Mouse (Mus musculus) brain, adult 10 weeks (tissue): ENCODE measurements around the gene Mycbpap. TPM values are rescaled to one million over a fixed set of nuclear protein-coding genes. Genes with fewer than 3 reads are reported as not detected.

Experiments
- polyA plus RNA-seq: library from polyadenylated mRNA; stranded (reverse); fragments of 350-450 nt; fragmentation: Illumina TruSeq; extraction: RNeasy Lipid Tissue Mini Kit (QIAGEN cat#74804); gene quantifications from one replicate; pipeline ENCODE4 v1.2.3, GENCODE M21; 2015; ENCODE audit warnings: low read depth, low replicate concordance

Gene Mycbpap
- 3.5 TPM for polyA plus RNA-seq

DNA sequence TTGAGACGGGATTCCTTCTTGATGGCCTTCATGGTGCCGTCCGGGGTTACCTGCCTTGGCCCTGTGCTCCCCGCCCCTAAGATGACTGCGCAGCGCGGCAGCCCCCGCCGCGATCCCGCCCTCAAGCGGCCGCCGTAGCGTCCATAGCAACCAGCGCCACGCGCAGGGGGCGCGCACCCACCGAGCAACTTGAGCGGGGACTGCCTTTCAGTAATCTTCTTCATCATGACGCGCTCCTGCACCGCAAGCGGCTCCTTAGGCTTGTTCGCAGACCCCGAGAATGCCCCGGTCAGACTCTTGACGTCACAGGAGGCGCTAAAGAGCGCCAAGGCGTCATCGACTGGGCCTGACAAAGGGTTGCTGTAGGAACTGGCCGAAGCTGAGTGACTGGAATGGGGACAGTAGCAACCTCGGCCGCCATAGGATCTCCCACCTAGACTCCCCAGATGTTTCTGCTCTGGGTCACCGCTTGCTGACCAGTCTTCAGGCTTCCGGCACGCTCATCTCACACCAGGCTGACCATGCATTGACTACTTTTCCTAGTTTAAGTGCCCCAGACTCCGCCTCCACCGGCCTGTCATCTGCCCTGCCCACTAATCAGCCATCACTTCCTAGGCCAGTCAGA is at the start of gene Mycbpap:
Gene Mycbpap, minus strand, starts transcription at position 524 of the 625 bp plus-strand sequence.

DNA sequence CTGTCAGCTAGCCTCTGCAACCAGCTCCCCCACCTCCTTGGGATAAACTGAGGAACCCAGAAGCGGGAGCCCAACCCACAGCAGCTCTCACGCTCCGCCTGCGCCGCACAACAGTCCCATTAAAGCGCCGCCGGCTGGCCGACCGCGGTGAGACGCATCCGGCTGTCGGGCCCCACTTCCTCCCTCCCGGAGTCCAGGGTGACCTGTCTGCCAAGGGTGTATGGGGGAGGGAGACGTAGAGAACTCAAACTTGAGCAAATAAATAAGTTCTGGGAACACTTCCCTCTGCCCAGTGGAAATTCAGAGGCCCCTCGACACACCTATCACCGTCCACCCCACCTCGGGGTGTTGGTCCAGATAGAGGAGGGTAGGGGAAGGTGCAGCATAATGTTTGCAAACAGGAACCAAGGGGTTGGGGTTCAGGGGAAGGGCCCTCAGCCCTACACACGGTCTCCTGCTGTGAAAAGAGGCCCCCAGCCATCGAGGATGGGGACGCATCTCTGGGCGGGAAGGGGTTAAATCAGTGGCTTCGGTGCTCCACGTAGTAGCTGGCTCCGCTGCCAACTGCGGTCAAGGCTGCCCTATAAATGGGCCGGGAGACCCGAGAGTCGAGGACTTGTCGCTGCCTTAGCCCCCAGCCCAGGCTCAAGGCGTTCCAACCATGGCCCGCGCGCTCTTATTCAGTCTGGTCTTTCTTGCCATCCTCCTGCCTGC is 43.1 kb upstream of the Mycbpap start, which contains the start of gene Chad:
Gene Chad, plus strand, starts transcription at position 611 of the 714 bp plus-strand sequence.

DNA sequence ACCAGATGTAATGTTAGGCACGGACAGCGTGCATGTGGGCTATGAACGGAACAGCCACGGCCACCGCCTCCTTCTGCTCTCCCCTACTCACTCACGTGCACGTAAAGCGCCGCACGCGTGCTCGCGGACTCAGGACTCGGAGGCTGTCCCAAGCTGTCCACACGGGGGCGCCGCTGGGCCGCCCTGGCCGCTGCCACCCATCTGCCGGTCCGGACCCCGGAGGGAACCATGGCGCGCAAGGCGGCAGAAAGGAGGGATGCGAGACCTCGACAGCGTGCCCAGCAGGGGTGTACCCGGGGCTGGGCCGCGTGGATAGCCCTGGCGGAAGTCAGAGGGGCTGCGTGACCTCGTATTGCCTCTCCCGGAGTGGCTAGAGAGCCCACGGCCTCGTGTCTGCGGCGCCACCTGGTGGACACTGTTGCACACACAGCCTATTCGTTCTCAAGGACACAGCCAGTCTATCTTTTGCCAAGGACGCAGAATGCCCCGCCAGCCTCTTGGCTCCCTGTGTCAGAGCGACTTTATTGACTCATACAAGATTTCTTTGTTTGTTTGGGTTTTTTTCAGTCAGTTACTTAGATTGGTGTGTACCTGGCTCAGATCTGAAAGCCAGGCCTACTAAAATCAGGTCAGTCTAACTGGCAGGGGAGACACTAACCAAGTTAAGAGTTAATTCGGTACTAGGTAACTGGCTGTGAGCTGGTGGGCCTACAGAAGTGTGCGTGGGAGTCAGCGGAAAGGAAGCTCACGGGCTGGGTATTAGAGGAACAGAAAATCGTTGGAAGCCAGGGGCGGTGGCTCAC is 27.5 kb upstream of the Mycbpap start, which contains the start of gene Rsad1:
Gene Rsad1, minus strand, starts transcription at position 368 of the 803 bp plus-strand sequence.

DNA sequence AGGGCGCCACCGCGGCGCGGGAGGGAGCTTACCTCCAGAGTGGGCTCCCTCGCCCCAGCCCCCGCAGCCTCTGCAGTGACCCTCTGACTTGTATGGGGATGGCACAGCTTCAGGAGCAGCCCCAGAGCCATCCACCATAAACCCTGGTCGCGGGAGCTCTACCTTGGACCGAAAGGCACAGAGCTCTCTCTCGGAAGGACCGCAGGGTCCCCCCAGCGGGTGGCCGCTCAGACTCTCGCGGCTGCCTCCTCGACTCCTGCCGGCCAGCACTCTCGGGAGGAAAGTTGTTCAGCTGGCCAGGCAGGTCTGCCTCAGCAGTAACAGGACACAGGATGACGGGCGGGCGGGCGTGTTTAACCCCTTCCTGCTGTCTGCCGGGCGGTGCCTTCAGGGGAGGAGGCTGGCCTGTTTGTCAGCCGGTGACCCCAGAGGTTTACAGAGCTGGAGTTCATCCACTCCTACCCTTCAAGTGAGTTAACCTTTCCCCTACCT is 21.8 kb downstream of the Mycbpap start, which contains the start of gene Epn3:
Gene Epn3, minus strand, starts transcription at position 314 of the 492 bp plus-strand sequence.

DNA sequence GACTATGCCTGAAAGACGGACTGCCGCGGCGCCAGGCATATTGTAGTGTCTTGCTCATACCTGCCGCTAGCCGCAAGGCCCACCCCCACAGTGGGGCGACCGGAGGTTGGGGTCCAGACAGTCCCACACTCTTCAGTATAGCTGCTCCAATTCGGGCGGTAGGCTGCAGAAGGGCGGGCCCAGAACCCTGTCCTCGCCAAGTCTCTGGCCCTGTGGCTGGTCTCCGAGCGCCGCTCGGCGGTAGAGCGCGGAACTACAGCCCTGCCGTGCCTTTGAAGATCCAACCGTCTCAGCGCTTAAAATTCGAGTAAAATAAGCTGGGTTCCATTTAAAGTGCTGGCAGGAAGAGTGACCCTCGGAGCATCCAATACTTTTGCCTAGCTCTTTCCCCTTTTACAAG is 35.5 kb downstream of the Mycbpap start, which contains the start of gene Spata20:
Gene Spata20, minus strand, starts transcription at position 179 of the 400 bp plus-strand sequence.

DNA sequence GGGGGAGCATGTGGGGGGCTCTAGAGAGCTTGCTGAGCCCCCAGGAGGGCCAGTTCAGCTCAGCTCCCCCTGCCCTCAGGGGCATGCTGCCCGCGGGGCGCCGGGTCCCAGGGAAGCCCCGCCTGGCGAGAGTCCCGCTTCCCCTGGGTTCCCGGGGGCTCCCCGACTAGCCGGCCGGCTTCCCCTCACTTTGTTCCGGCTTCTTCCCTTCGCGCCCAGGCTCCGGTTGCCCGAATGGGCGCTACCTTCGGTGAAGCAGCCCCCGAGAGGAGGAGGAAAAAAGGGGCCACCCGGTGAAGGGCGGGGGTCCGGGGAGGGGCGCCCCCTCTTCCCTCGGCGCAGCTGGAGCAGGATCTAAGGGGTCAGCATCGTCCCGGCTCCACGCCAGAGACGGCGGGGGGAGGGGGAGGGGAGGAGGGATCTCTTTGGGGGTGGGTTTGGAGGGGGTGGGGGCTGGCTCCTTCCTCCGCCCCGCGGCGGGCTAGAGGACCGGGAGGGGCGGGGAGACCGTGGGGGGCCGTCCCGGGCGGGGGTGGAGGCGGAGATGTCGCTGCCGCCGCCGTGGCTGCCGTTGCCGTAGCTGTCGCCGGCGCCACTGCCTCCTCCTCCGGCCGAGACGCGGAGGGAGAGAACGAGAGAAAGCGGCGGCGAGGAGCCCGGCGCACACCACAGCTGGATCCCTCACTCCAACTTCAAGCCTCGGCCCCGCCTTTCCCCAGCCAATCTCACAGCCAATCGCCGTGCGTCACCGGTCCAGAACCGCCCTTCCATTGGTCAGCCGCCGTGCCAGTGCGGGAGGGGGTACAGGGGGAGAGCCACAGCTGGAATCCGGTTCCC is 47.6 kb downstream of the Mycbpap start, which contains the start of gene Cacna1g:
Gene Cacna1g, minus strand, starts transcription at position 492 of the 837 bp plus-strand sequence.

Other genes with a start within 250 kb of the Mycbpap start
- not detected for gene Gm21885, start 239.9 kb downstream of the Mycbpap start, polyA plus RNA-seq
- 117 TPM for gene Luc7l3, start 199.8 kb downstream of the Mycbpap start, polyA plus RNA-seq
- gene Ankrd40, start 193.7 kb downstream of the Mycbpap start, polyA plus RNA-seq = 129 TPM
- 1.5 TPM for gene Abcc3, start 128.7 kb downstream of the Mycbpap start, polyA plus RNA-seq
- gene Cacna1g, start 47.5 kb downstream of the Mycbpap start, polyA plus RNA-seq = 56.4 TPM
- gene Spata20, start 35.6 kb downstream of the Mycbpap start, polyA plus RNA-seq = 0.58 TPM
- gene Epn3, start 21.8 kb downstream of the Mycbpap start, polyA plus RNA-seq = 3.0 TPM
- 8.6 TPM for gene Rsad1, start 27.5 kb upstream of the Mycbpap start, polyA plus RNA-seq
- gene Chad, start 43.3 kb upstream of the Mycbpap start, polyA plus RNA-seq = not detected
- 10.9 TPM for gene Acsf2, start 80.1 kb upstream of the Mycbpap start, polyA plus RNA-seq
- gene Lrrc59, start 108.0 kb upstream of the Mycbpap start, polyA plus RNA-seq = 93.8 TPM
- gene Mrpl27, start 132.0 kb upstream of the Mycbpap start, polyA plus RNA-seq = 136 TPM
- gene Eme1, start 132.2 kb upstream of the Mycbpap start, polyA plus RNA-seq = not detected
- 23.4 TPM for gene Xylt2, start 155.8 kb upstream of the Mycbpap start, polyA plus RNA-seq
- gene Gm11541, start 182.8 kb upstream of the Mycbpap start, polyA plus RNA-seq = not detected
- gene Cdc34b, start 220.0 kb upstream of the Mycbpap start, polyA plus RNA-seq = not detected